20 mouse cellular contexts compared by ENCODE assay signal in genomic region chr11:58752434-58752833, GRCm38 (mm10). TPM values are rescaled to one million over a fixed set of nuclear protein-coding genes. Genes with fewer than 3 reads are reported as not detected.
DNase-seq lines count a peak whose midpoint lies in the region; ATAC-seq and TF ChIP-seq lines count a peak whose summit lies in the region.
"Had no signal": no experiment of that assay in that cellular context is flagged by ENCODE, and none has a peak within 500 bp of the region (broad histone marks: within the 10 kb centered on the region; RNA-seq: fewer than 3 reads in every experiment).

Gene Olfr316, plus strand, starts transcription at chr11:58752734.

- H3K4me2 ChIP-seq in hindbrain, embryonic 14.5 days (replicated peaks), result no peak within 1 kb of the TSS
- no peak within 1 kb of the TSS for H3K4me2 ChIP-seq in hindbrain, embryonic 16.5 days (ENCODE audit: low read length)

- no peak within 1 kb of the TSS for H3K9ac ChIP-seq in hindbrain, embryonic 14.5 days
- no peak within 1 kb of the TSS for H3K9ac ChIP-seq in hindbrain, embryonic 16.5 days (ENCODE audit: low read depth, low read length)

- no peak within 1 kb of the TSS for H3K4me3 ChIP-seq in hindbrain, embryonic 14.5 days (replicated peaks; ENCODE audit: low read length)
- no peak within 1 kb of the TSS for H3K4me3 ChIP-seq in hindbrain, embryonic 16.5 days (ENCODE audit: low read length)
- H3K4me3 ChIP-seq in testis, adult 2 months (ENCODE audit: control insufficient read depth, low read depth, low read length), result peak within 1 kb of the TSS; percentile 17; the same call in 1 of the 2 replicates

- no peak for TF ChIP-seq POLR2A in testis, adult 2 months (IDR thresholded peaks at IDR 0.05; ENCODE audit: control insufficient read depth, low read depth, low read length)

- no peaks in the 10 kb centered on the region for H3K4me1 ChIP-seq in hindbrain, embryonic 14.5 days (replicated peaks; ENCODE audit: control insufficient read depth, insufficient read depth, low read length)
- no peaks in the 10 kb centered on the region for H3K4me1 ChIP-seq in hindbrain, embryonic 16.5 days (ENCODE audit: control insufficient read depth, insufficient read depth, low read depth, low read length)
- H3K4me1 ChIP-seq in testis, adult 2 months (ENCODE audit: control insufficient read depth, insufficient read depth, low read length), result no peaks in the 10 kb centered on the region

- ATAC-seq in hindbrain, embryonic 14.5 days (ENCODE audit: low FRiP score), result no peak
- ATAC-seq in hindbrain, embryonic 16.5 days, result no peak
- ATAC-seq: activated CD4-positive, CD25-positive, alpha-beta regulatory T cell, adult 4 months; CD4-positive, CD25-positive, alpha-beta regulatory T cell, adult 4 months; Patski had no signal

- peak; percentile 7 for DNase-seq in hindbrain, embryonic 14.5 days (ENCODE audit: low spot score)
- DNase-seq in testis, postnatal 14 days (ENCODE audit: low spot score), result no peak
- DNase-seq: adrenal gland, adult 2 months; adrenal gland, adult 8-10 months; adrenal gland, postnatal 10 days; adrenal gland, postnatal 14 days; adrenal gland, postnatal 25 days; adrenal gland, postnatal 36 days; B cell, adult 2 months; cerebellum, adult 11 months; cerebellum, adult 11-12 months; cerebellum, adult 18-20 months had no signal

- H3K27me3 ChIP-seq in hindbrain, embryonic 14.5 days (ENCODE audit: control insufficient read depth, insufficient read depth, low read length), result no peaks in the 10 kb centered on the region
- H3K27me3 ChIP-seq in hindbrain, embryonic 16.5 days (replicated peaks; ENCODE audit: control insufficient read depth, insufficient read depth, low read length), result no peaks in the 10 kb centered on the region
- H3K27me3 ChIP-seq in testis, adult 2 months (ENCODE audit: control insufficient read depth, insufficient read depth, low read length), result no peaks in the 10 kb centered on the region

- H3K36me3 ChIP-seq in hindbrain, embryonic 14.5 days (replicated peaks; ENCODE audit: control insufficient read depth, insufficient read depth), result no peaks in the 10 kb centered on the region
- H3K36me3 ChIP-seq in hindbrain, embryonic 16.5 days (ENCODE audit: control insufficient read depth, insufficient read depth, low read length), result no peaks in the 10 kb centered on the region
- no peaks in the 10 kb centered on the region for H3K36me3 ChIP-seq in testis, adult 2 months (ENCODE audit: control insufficient read depth, insufficient read depth, low read length)
- H3K36me3 ChIP-seq: G1E had no signal

- H3K9me3 ChIP-seq in hindbrain, embryonic 14.5 days (ENCODE audit: control insufficient read depth, low read length), result no peaks in the 10 kb centered on the region
- H3K9me3 ChIP-seq in hindbrain, embryonic 16.5 days (ENCODE audit: control insufficient read depth, low read length), result no peaks in the 10 kb centered on the region
- H3K9me3 ChIP-seq: G1E had no signal

- 93% methylated on average over 2 of the region's 2 CpGs for WGBS in hindbrain, embryonic 14.5 days
- 86% methylated on average over 2 of the region's 2 CpGs for WGBS in hindbrain, embryonic 16.5 days

- no peak within 1 kb of the TSS for H3K27ac ChIP-seq in hindbrain, embryonic 14.5 days
- H3K27ac ChIP-seq in hindbrain, embryonic 16.5 days (ENCODE audit: low read depth, low read length), result no peak within 1 kb of the TSS
- no peak within 1 kb of the TSS for H3K27ac ChIP-seq in testis, adult 2 months (ENCODE audit: control insufficient read depth, insufficient read depth, low read depth, low read length)

- no peak for TF ChIP-seq CTCF in testis, adult 2 months (IDR thresholded peaks at IDR 0.05; ENCODE audit: control insufficient read depth, insufficient read depth, insufficient replicate concordance, low read depth, low read length)

RNA-seq across cellular contexts. Expression of gene Olfr316, which starts in this region (rescaled TPM):
- polyA plus RNA-seq in hindbrain, embryonic 14.5 days (2014; fragmentation: Nextera tagmentation; extraction: Ambion mirVana), result not detected in 2 replicates
- not detected in 2 replicates for polyA plus RNA-seq in hindbrain, embryonic 16.5 days (2015; fragmentation: Nextera tagmentation; extraction: Ambion mirVana)
- 0.29 and 3.1 TPM in 2 replicates for polyA plus RNA-seq in testis, adult 2 months (2012; rRNA removed)
- polyA plus RNA-seq: activated CD4-positive, CD25-positive, alpha-beta regulatory T cell, adult 4 months; adrenal gland, adult 2 months; brain, embryonic 14.5 days; C2C12; CD4-positive, CD25-positive, alpha-beta regulatory T cell, adult 4 months; G1E; Patski had no signal

Comparison
In these comparisons a context has a peak if more than half of its experiments do, and no peak if none do; other contexts are left out.
1. Peak in DNase-seq in hindbrain, embryonic 14.5 days; RNA of the gene not detected or under 1 TPM.